Mouse (Mus musculus) ES-Bruce4 (cell line): ENCODE measurements around the gene Chad.

Source experiments
- CTCF ChIP-seq: IDR thresholded peaks from one replicate; pipeline ENCODE4 v1.8.1; 2011; ENCODE audit warnings: low read depth, low read length
- EP300 ChIP-seq: IDR thresholded peaks from 2 replicates; pipeline ENCODE4 v1.6.1; 2011; ENCODE audit warnings: low read depth, low read length; ENCODE audit not compliant: insufficient read depth
- POLR2A ChIP-seq: IDR thresholded peaks from one replicate; pipeline ENCODE4 v1.8.1; 2011; ENCODE audit warnings: low read length; ENCODE audit not compliant: insufficient read depth

- TF ChIP-seq POLR2A, result no peak
- TF ChIP-seq CTCF, result peak; percentile 78
- no peak for TF ChIP-seq EP300
Measured at GRCm38 (mm10) chr11:94543932-94544331, 20.9 kb upstream of the Chad start.
